Mouse (Mus musculus): ENCODE results near the gene Ppil4. TPM values are rescaled to one million over a fixed set of nuclear protein-coding genes. Genes with fewer than 3 reads are reported as not detected.
A peak's percentile ranks its signal among the peaks of the same experiment; 100 is the strongest.

Gene Ppil4
- polyA plus RNA-seq, 1 experiment from 2014 or later, result 51.2 TPM

GRCm38 (mm10) chr10:7792254-7792750 is 389 bp upstream of the Ppil4 start:
- H3K4me1 ChIP-seq (replicated peaks), result peaks cover 31% of the 10 kb centered on the region
- 1% methylated on average over 10 of the region's 10 CpGs for WGBS
- peak overlapping the region; percentile 73 for H3K27ac ChIP-seq
- H3K4me2 ChIP-seq (replicated peaks), result peak overlapping the region; percentile 76
- no peaks in the 10 kb centered on the region for H3K27me3 ChIP-seq
- peak overlapping the region; percentile 86 for H3K9ac ChIP-seq (replicated peaks)
- peak; percentile 51 for ATAC-seq
- peak overlapping the region; percentile 94 for H3K4me3 ChIP-seq (replicated peaks)
- no peaks in the 10 kb centered on the region for H3K9me3 ChIP-seq
- H3K36me3 ChIP-seq, result peaks cover 28% of the 10 kb centered on the region

- H3K27me3 ChIP-seq, result no peaks in the 10 kb centered on the region
- H3K36me3 ChIP-seq, result peaks cover 80% of the 10 kb centered on the region
- WGBS, result 98% methylated on average over 3 of the region's 3 CpGs
- no peak overlapping the region for H3K4me2 ChIP-seq (replicated peaks)
- ATAC-seq, result no peak
- no peak overlapping the region for H3K27ac ChIP-seq
- H3K4me3 ChIP-seq (replicated peaks), result no peak overlapping the region
- no peaks in the 10 kb centered on the region for H3K9me3 ChIP-seq
- H3K4me1 ChIP-seq (replicated peaks), result no peaks in the 10 kb centered on the region
- no peak overlapping the region for H3K9ac ChIP-seq (replicated peaks)
Measured at GRCm38 (mm10) chr10:7801258-7801657, 8.6 kb downstream of the Ppil4 start.

GRCm38 (mm10) chr10:7802519-7803140 is 9.9 kb downstream of the Ppil4 start:
- WGBS, result 91% methylated on average over 2 of the region's 2 CpGs
- Histone ChIP-seq H3K4me1 (replicated peaks) (no peaks in the 10 kb centered on the region), H3K27ac (no peak overlapping the region), H3K9ac (replicated peaks) (no peak overlapping the region), H3K36me3 (peaks cover 72% of the 10 kb centered on the region), H3K4me3 (replicated peaks) (no peak overlapping the region), H3K9me3 (no peaks in the 10 kb centered on the region), H3K4me2 (replicated peaks) (no peak overlapping the region), H3K27me3 (no peaks in the 10 kb centered on the region)
- no peak for ATAC-seq

- H3K4me1 ChIP-seq (replicated peaks), result no peaks in the 10 kb centered on the region
Measured at GRCm38 (mm10) chr10:7809937-7810336, 17.2 kb downstream of the Ppil4 start.

GRCm38 (mm10) chr10:7816476-7816875 is 23.8 kb downstream of the Ppil4 start:
- ATAC-seq, result no peak
- Histone ChIP-seq H3K36me3 (peaks cover 52% of the 10 kb centered on the region), H3K4me3 (replicated peaks) (no peak overlapping the region), H3K27ac (no peak overlapping the region), H3K27me3 (no peaks in the 10 kb centered on the region), H3K4me1 (replicated peaks) (no peaks in the 10 kb centered on the region), H3K9me3 (no peaks in the 10 kb centered on the region), H3K4me2 (replicated peaks) (no peak overlapping the region), H3K9ac (replicated peaks) (no peak overlapping the region)
- WGBS, result 93% methylated on average over 2 of the region's 2 CpGs

More at GRCm38 (mm10) chr10:7809937-7810336, 17.2 kb downstream of the Ppil4 start:
- H3K36me3 ChIP-seq, result peaks cover 65% of the 10 kb centered on the region
- no peak overlapping the region for H3K4me2 ChIP-seq (replicated peaks)
- ATAC-seq, result 0 out of 2 replicates have a peak, but pooled peaks have one; percentile 53
- H3K27ac ChIP-seq, result no peak overlapping the region
- no peaks in the 10 kb centered on the region for H3K9me3 ChIP-seq
- no peak overlapping the region for H3K9ac ChIP-seq (replicated peaks)
- H3K27me3 ChIP-seq, result no peaks in the 10 kb centered on the region
- WGBS, result 50% methylated on average over 2 of the region's 2 CpGs
- no peak overlapping the region for H3K4me3 ChIP-seq (replicated peaks)

GRCm38 (mm10) chr10:7818676-7819075 is 26.0 kb downstream of the Ppil4 start:
- no peak for ATAC-seq
- H3K4me2 ChIP-seq (replicated peaks), result no peak overlapping the region
- peaks cover 55% of the 10 kb centered on the region for H3K36me3 ChIP-seq
- no peak overlapping the region for H3K27ac ChIP-seq
- H3K4me3 ChIP-seq (replicated peaks), result no peak overlapping the region
- H3K4me1 ChIP-seq (replicated peaks), result no peaks in the 10 kb centered on the region
- no peaks in the 10 kb centered on the region for H3K27me3 ChIP-seq
- no peaks in the 10 kb centered on the region for H3K9me3 ChIP-seq
- 85% methylated on average over 4 of the region's 4 CpGs for WGBS
- H3K9ac ChIP-seq (replicated peaks), result no peak overlapping the region

GRCm38 (mm10) chr10:7819156-7819555 is 26.5 kb downstream of the Ppil4 start:
- Histone ChIP-seq H3K27me3 (no peaks in the 10 kb centered on the region), H3K4me3 (replicated peaks) (no peak overlapping the region), H3K4me1 (replicated peaks) (no peaks in the 10 kb centered on the region), H3K9ac (replicated peaks) (no peak overlapping the region), H3K4me2 (replicated peaks) (no peak overlapping the region), H3K9me3 (no peaks in the 10 kb centered on the region), H3K27ac (no peak overlapping the region), H3K36me3 (peaks cover 57% of the 10 kb centered on the region)
- WGBS, result 97% methylated on average over 4 of the region's 4 CpGs
- ATAC-seq, result no peak

- no peak overlapping the region for H3K4me3 ChIP-seq (replicated peaks)
- no peak for ATAC-seq
- H3K4me2 ChIP-seq (replicated peaks), result no peak overlapping the region
- H3K9me3 ChIP-seq, result no peaks in the 10 kb centered on the region
- no peak overlapping the region for H3K27ac ChIP-seq
- H3K36me3 ChIP-seq, result peaks cover 52% of the 10 kb centered on the region
- H3K27me3 ChIP-seq, result no peaks in the 10 kb centered on the region
- H3K9ac ChIP-seq (replicated peaks), result no peak overlapping the region
- no peaks in the 10 kb centered on the region for H3K4me1 ChIP-seq (replicated peaks)
- WGBS, result 93% methylated on average over 4 of the region's 4 CpGs
Measured at GRCm38 (mm10) chr10:7819603-7820002, 26.9 kb downstream of the Ppil4 start.

GRCm38 (mm10) chr10:7820171-7820570 is 27.5 kb downstream of the Ppil4 start:
- no peaks in the 10 kb centered on the region for H3K4me1 ChIP-seq (replicated peaks)
- H3K36me3 ChIP-seq, result peaks cover 49% of the 10 kb centered on the region

GRCm38 (mm10) chr10:7821981-7822380 is 29.3 kb downstream of the Ppil4 start:
- Histone ChIP-seq H3K4me2 (replicated peaks) (no peak overlapping the region), H3K27me3 (no peaks in the 10 kb centered on the region), H3K36me3 (peaks cover 48% of the 10 kb centered on the region), H3K4me3 (replicated peaks) (no peak overlapping the region), H3K4me1 (replicated peaks) (no peaks in the 10 kb centered on the region), H3K9ac (replicated peaks) (no peak overlapping the region), H3K9me3 (no peaks in the 10 kb centered on the region), H3K27ac (no peak overlapping the region)
- ATAC-seq, result no peak
- 97% methylated on average over 12 of the region's 12 CpGs for WGBS

More at GRCm38 (mm10) chr10:7820171-7820570, 27.5 kb downstream of the Ppil4 start:
- no peaks in the 10 kb centered on the region for H3K27me3 ChIP-seq
- H3K9ac ChIP-seq (replicated peaks), result no peak overlapping the region
- 90% methylated on average over 5 of the region's 5 CpGs for WGBS
- H3K4me2 ChIP-seq (replicated peaks), result no peak overlapping the region
- H3K4me3 ChIP-seq (replicated peaks), result no peak overlapping the region
- H3K27ac ChIP-seq, result no peak overlapping the region
- H3K9me3 ChIP-seq, result no peaks in the 10 kb centered on the region
- ATAC-seq, result no peak

- Histone ChIP-seq H3K4me2 (replicated peaks) (no peak overlapping the region), H3K4me3 (replicated peaks) (no peak overlapping the region), H3K36me3 (peaks cover 38% of the 10 kb centered on the region), H3K9me3 (no peaks in the 10 kb centered on the region), H3K9ac (replicated peaks) (no peak overlapping the region), H3K27me3 (no peaks in the 10 kb centered on the region), H3K4me1 (replicated peaks) (no peaks in the 10 kb centered on the region), H3K27ac (no peak overlapping the region)
- ATAC-seq, result no peak
- 88% methylated on average over 9 of the region's 9 CpGs for WGBS
Measured at GRCm38 (mm10) chr10:7824663-7825280, 32.1 kb downstream of the Ppil4 start.

GRCm38 (mm10) chr10:7825281-7825665 is 32.6 kb downstream of the Ppil4 start:
- H3K9ac ChIP-seq (replicated peaks), result no peak overlapping the region
- no peaks in the 10 kb centered on the region for H3K9me3 ChIP-seq
- no peaks in the 10 kb centered on the region for H3K4me1 ChIP-seq (replicated peaks)
- 84% methylated on average over 4 of the region's 4 CpGs for WGBS
- H3K27ac ChIP-seq, result no peak overlapping the region
- H3K4me3 ChIP-seq (replicated peaks), result no peak overlapping the region
- peaks cover 35% of the 10 kb centered on the region for H3K36me3 ChIP-seq
- no peaks in the 10 kb centered on the region for H3K27me3 ChIP-seq
- ATAC-seq, result no peak
- no peak overlapping the region for H3K4me2 ChIP-seq (replicated peaks)
